Mouse (Mus musculus) gastrocnemius, adult 8-10 months (tissue): ENCODE measurements around the gene Gm20388. TPM values are rescaled to one million over a fixed set of nuclear protein-coding genes. Genes with fewer than 3 reads are reported as not detected.

Experiments
- DNase-seq, 2 experiments: peaks; one replicate each; pipeline ENCODE4 v3.0.0; 2022; ENCODE audit warnings: low spot score in 2 of 2
- total RNA-seq, 4 experiments: library from RNA; stranded (reverse); gene quantifications; 2 replicates each; pipeline ENCODE4 v1.2.4; 2022

Gene Gm20388
- total RNA-seq, 4 experiments from 2014 or later = 4.4 to 20.0 (median 7.9) TPM; not detected in 1

DNA sequence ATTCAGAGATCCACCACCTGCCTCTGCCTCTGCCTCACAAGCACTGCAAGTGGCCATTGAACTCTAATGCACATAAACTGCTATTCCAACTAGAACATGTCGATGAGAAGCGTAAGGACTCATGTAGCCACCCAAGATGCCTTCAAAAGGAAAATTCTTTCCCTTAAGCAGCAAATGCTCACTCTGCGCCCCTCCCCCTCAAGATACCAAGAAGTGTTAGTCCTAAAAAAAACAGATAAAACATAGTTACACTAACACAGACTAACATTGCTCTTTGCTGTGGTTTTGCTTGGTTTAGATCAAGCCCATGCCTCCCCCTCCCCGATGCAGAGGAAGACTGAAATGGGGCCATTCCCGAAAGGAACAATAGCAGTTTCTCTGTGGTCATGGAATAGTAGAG, 3040.8 kb downstream of the Gm20388 start:
- DNase-seq = no peak

DNA sequence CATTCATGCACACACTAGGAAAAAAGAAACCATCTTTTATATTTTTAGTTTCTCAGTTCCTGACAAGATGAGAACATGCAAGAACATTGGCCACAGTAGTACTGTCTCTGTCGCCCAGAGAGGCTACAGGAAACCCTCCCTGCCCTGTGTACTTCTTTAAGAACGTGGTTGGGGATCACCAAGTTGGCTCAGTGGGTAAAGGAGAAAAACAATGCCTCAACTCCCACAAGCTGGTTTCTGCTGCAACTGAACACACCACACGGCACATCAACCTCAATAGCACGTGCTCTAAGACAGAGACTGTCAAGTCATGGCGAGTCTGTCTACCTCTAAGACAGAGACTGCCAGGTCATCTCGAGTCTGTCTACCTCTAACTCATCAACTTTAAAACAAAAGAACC, 3042.4 kb downstream of the Gm20388 start:
- no peak for DNase-seq

DNA sequence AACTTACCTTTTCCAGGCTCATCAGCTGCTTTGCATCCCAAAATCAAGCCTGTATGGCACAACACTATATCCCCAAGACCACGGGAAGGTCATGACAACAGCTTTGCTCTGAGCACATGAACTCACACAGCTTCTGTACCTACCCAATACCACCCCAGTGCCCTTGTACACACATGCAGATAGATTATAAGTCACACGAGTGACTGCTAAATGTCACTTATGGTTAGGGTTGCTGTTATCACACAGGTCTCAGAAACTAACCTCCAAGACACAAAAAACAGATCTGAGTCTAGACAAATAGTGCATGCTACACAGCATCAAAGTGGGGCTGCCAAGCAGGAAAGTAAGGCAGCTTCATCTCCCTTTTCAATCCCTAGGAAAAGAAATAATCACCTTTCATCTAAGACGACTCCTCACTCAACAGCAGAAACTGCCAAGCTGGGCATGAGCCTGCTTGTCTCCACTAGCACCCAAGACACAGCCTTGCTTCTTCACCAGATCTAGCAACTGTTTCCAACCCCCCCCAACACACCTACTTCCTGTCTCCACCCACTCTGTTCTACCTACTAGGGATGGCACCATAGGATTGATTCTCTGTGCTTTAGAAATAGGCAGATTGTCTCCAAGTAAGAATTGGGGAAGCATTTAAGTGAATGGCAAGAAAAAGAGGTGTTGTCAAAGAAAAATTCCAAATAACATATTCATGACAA, 3043.6 kb downstream of the Gm20388 start:
- no peak for DNase-seq

DNA sequence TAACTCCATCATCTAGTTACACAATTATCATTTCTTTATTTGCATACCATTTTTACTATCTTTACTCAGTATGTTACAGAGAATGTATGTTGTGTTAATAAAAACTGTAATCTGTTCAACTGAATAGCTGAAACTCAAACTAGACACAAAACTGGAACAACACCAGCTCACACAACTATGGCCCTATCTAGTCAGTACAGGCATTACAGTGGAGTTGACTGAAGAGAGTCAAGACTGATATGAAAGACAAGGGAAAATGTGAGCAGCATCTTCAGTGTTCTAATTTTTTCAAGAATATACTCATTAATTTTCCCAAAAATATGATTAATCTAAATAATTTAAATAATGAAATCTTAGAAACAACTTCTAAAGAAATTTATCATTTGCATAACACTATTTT, 3044.6 kb downstream of the Gm20388 start:
- no peak for DNase-seq

DNA sequence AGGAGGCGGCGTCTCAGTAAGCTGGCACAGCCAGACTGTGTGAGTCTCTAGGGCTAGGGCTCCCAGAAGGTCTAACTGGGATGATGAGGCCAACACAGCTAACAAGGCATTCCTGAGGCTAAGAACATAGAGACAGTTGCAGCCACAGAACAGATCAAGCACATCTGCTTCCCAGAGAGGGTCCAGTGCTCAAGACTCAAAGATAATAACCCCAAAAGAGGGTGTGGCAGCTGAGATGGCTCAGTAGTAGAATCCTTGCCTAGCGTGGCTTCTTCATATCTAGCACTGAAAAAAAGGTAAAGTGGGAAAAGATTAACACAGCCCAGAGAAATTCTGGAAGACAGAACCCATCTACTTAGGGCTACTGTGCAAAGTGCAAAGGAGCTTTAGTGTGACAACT, 3045.4 kb downstream of the Gm20388 start:
- DNase-seq = no peak

DNA sequence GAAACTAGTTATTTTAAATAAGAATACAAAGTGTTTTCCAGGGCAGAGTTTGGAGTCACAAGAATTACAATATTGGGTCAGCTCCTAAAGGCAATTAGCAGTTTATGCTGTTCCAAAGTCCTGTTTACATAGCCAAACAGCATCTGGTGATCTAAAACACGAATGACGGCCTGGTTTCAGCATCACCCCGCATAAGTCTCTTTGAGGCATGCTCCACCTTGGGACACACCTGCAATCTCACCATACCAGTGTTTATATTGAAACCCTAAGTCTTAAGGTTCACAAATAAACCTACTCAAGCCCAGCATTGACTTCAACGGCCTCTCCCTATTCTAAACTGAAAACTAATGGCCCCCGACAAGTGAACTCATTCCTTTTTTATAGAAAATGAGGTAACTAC, 3049.7 kb downstream of the Gm20388 start:
- no peak for DNase-seq

DNA sequence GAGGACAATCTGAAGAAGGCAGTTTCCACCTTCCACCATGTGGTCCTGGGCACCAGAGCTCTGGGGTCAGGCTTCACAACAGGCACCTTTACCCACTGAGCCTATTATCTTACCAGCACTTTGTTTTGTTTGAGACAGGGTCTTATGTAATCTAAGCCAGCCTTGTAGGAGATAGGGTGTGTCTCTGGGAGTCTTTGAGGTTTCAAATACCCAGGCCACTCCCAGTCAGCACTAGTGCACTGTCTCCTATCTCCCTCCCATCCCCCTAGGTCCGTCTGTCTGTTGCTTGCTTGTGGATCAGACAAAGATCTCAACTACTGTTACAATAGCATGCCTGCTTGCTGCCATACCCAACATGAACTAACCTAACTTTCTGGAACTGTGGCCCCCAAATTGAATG, 3050.3 kb downstream of the Gm20388 start:
- DNase-seq = no peak

DNA sequence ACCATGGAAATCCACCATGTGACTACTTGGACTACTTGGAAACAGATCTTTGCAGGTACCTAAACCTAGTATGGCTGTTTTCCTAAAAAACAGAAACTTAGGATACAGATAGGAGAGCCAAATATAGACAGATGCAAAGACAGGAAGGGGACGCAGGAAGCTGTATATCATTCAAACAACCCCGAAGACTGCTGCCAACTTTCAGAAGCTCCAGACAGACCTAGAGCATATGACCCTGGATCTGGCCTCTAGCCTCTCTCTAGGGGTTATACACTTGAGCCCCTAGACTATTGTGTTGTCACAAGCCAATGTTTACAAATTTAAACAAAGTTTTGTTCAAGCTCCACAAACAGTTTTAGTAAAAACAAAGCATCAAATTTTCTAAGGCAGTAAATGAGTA, 3050.8 kb downstream of the Gm20388 start:
- no peak for DNase-seq

DNA sequence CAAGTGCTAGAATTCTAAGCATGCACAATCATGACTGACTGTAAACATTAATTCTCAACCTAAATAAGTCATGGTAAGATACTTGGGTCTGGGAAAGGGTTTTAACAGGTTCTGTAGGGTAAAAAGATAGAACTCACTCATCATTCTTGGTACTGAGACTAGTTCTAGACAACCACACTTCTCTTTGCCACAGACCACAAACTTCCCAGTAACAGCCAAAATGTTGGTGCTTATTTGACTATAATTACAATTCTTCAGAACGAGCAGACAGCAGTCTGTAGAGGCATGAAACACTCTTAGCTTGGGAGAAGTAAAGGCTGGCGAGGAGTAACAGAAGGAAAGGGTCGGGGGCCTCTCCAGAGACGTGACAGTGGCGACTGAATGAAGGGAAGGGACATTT, 3051.4 kb downstream of the Gm20388 start:
- no peak for DNase-seq

DNA sequence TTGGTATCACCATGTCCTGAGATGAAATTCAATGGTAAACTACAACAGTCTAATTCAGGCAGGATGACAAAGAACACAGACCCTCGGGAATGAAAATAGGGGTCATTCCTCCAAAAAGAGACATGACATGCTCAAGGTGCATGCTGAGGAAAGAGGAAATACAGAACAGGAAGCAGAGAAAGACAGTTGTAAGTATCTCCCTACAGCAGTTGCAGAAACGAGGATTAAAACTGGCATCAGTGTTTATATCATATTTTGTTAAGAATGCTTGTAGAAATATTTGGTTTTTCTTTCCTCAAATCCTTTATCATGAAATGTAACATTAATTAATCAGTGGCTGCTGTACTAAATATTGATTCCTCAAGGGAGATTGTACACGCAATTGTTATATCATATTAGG, 3056.0 kb downstream of the Gm20388 start:
- no peak for DNase-seq

DNA sequence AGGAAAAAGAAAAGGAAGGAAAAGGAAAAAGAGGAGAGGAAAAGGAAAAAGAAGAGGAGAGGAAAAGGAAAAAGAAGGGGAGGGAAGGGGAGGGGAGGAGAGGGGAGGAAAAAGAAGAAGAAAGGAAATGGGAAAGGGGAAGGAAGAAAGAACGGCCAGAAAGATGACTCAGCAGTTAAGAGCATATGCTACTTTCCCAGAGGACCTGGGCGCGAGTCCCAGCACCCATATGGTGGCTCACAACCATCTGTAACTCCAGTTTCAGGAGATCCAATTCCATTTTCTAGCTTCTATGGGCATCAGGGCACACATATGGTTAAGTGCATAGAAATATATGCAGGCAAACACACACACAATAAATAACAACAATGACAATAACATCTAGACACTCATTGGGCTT, 3057.5 kb downstream of the Gm20388 start:
- no peak for DNase-seq

DNA sequence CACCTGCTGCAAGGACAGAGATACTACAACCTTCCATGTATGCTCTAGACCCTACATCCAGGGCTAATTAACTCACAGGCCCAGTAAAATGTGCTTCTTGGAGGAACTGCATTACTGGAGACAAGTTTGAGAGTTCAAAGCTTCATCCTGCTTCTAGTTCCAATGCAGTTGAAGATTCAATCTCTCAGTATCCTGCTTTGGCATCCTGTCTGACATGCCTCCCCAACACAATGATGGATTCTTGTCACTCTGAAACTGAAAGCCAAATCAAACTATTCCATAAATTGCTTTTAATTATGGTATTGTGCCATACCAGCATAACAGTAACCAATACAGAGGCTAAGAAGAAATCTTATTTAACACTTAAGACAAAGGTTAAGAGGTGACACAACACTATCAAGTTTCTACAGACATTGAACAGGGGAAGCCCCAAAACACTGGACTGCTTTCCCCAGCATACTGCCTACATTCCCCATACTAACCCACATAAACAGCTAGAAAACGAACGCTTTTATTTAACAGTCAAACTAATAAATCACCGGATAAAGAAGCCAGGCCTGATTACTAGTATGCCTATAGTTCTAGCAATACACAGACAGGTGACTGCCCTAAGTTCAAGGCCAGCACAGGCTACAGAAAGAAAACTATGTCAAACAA, 3059.5 kb downstream of the Gm20388 start:
- no peak for DNase-seq

DNA sequence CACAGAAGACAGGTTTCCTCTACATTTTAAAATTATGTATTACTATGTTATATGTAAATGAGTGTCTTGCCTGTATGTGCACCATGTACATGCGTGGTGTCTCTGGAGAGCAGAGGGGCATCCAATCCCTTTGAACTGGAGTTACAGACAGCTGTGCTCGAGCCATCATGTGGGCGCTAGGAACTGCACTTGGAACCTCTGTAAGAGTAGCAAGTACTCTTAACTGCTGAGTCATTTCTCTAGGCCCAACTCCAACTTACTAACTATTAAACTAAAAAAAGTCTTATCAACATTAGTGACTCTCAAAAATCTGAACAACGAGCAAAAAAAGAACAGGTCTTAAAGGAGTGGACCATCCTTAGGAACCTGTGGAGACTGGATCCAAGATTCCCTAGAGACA, 3065.4 kb downstream of the Gm20388 start:
- no peak for DNase-seq

DNA sequence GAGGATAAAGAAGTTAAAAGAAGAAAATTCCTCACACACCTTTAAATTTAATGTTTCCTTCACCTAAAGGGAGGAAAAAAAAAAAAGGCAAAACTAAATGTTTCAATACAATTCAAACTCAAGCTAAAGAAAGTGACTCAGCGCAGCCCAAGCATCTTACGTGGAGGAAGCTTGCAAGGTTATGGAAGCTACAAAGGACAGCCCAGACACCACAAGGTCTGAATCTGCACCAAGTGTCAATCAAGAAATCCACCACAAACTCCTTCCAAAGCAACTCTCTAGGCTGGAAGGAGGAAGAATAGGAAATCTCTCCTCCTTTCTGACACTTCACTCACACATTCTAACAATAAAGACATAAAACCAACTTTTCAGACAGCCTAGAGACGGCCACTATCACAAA, 3068.8 kb downstream of the Gm20388 start:
- DNase-seq = no peak

DNA sequence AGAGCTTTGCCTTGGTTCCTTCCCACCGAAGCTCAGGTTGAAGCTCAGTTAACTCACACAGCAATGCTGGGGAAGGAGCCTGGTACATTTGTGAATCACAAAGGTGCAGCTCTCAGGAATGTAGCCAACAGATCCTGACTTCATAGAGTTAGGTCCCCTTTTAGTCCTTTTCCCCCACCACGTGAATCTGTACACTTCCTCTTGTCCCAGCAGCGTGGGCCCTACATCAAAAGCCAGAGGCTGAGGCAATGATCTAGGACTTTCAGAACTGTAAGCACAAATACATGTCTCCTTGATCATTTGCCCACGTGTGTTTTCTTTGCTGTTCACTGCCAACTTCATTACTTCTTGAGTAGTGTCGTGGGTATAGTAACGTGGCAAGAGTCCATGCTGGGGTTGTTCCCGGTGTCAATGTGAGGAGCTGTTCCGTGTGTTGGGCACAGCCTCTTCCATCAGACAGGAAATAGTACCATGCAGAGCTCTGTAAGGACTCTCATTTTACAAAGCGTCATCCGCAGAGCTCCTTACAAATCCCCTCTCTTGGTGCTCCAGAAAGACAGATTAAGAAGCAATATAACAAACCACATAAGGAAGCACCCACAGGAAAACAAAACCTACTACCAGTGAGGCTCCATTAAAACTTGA, 3069.3 kb downstream of the Gm20388 start:
- no peak for DNase-seq

DNA sequence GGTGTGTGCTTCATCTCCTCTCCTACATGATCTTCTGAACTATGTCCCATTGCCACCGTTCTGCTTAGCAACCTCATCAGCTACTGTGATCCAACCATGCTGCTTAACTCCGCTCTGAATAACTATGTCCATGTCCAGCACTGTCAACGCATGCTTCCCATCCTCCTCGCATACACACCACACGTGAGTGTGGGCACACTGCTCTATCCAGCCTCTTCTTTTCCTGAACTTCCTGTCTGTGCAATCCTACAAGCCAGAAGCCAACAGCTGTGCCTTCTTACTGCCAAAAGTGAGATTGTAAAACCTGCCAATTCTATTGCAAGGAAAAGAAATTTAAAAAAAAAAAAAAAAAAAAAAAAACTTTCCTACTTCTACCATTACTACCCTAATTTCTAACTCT, 3071.0 kb downstream of the Gm20388 start:
- DNase-seq = no peak

DNA sequence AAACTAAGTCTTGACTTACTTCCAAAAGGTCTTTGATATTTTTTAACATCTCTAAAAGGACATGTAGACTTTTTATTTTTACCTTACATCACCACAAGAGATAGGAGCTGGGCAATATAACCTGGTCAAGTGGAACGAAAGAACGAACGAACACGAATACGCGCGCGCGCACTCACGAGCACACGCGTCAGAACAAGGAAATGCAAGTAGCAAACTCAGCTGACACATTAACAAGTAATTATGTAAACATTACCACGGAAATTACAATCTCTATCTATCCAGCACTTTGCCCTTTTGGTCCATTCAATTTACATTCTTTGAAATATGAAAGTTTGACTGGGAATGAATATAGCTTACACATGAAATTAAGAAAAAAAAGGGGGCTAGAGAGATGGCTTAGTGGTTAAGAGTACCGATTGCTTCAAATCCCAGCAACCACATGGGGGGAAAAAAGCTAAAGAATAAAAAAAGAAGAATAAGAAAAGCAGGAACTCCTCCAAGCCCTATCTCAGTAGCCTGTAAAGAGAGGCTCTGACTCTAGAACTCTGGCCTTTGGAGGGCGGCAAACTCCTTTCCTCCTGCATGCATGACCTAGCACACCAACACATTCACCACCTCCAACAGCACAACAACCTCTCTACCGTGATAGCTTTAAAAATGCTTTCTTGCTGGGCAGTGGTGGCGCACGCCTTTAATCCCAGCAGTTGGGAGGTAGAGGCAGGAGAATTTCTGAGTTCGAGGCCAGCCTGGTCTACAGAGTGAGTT, 3072.7 kb downstream of the Gm20388 start:
- no peak for DNase-seq

DNA sequence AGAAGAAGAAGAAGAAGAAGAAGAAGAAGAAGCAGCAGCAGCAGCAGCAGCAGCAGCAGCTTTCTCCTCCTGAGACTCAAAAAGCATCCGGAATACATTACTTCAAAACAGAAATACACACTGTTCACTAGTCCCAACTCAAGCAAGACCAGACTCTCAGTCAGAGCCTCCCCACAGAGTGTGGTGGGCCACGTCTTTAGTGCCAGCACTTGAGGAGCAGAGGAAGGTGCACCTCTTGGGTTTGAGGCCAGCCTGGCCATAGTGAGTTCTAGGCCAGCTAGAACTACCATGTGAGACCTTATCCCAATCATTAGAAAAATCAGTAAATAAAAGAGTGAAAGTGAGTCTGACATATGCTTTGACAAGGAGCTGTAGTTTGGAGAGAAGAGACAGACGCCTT, 3073.5 kb downstream of the Gm20388 start:
- DNase-seq = no peak

DNA sequence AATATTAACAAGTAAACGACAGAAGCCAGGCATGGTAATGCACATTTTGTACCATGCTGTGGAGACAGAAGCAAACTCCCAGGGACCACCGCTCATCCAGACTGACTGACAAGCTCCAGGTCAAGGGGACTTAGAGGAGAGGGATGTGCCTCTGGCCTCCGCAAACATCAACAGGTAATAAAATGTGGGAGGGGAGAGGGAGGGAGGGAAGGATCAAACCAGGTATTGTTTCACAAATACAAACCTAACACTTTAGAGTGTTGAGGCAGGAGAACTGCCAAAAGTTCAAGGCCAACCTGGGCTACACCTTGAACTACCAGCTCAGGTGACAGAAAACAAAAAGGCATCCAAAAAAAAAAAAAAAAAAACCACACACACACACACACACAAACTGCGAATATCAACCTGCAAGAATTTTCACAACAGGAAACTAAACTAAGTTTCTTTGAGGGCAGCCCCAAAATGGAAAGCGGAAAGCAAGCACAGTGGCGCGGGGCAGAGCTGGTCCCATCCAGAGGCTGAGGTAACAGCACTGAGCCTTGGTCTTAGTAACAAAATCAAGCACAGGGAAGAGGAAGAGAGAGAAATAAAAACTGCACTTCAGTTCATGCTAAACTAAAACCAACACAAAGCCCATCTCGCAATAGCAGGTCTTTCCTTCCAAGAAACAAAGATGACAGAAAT, 3076.0 kb downstream of the Gm20388 start:
- DNase-seq = no peak

DNA sequence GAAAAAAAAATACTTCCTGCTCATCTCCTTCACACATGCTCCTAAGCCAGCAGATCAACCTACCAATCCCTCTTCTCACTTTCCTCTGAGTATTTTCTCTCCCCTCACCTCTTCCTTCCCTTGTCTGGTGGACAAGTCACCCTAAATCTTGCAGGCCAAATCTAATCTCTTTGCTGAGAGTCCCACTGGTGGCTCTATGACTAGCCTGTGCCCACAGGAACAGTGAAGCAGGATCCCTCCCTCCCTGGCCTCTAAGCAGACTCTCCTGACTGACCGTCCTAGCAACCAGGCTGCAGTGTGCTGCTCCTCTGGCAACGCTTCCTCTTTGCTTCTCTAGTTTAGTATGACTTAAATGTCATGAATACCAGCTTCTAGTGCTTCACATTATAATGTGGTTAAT, 3076.6 kb downstream of the Gm20388 start:
- DNase-seq = no peak

DNA sequence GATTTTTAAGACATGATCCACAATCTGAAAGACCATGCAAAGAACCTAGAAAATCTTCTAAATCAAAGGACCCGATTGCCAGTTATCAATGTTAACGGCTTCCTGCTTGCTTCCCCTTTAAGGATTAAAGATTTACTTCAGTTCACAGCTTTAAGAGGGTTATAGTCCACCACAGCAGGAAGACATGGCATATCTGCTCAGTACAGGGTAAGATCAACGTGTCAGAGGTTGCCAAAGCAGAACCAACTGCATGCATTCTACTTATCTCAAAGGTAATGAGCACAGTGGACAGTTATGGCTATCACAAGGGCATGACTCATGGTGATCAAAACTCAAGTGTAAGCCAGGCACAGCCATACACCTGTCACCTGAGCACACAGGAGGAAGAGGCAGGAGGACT, 3078.3 kb downstream of the Gm20388 start:
- DNase-seq = no peak

DNA sequence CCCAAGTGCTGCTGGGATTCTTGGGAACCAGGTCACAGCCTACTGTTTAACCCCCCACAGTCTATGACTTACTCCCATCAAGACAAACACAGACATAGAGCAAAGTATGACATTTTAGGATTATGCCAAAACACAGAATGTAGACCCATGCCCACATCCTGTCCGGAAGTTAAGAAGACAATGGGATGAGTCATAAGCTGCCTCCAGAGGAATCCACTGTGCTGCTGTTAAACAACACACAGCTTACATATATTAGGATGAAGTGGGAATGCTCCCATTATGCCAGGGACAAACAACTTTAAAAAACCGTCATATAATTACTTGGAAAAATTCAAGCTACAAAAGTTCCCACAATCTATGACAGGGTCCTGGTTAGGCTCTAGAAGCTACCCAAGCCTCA, 3079.3 kb downstream of the Gm20388 start:
- DNase-seq = no peak
